Mouse (Mus musculus) thymus, adult 2 months (tissue): ENCODE data around the gene Senp6. TPM values are rescaled to one million over a fixed set of nuclear protein-coding genes. Genes with fewer than 3 reads are reported as not detected.

Experiments used
- DNase-seq: peaks from one replicate; pipeline ENCODE4 v3.0.0; 2021
- H3K27ac ChIP-seq: fragments of 200-500 bp; 2 replicates; pipeline ENCODE4 v1.5.1; 2012; ENCODE audit warnings: low read length, control low read depth; ENCODE audit not compliant: control insufficient read depth, insufficient read depth
- H3K27me3 ChIP-seq: fragments of 200-500 bp; 2 replicates; pipeline ENCODE4 v1.6.1; 2012; ENCODE audit warnings: mild to moderate bottlenecking, low read length, moderate library complexity, mixed read lengths; ENCODE audit not compliant: control insufficient read depth, insufficient read depth
- H3K36me3 ChIP-seq: fragments of 200-500 bp; 2 replicates; pipeline ENCODE4 v1.6.1; 2012; ENCODE audit warnings: mild to moderate bottlenecking, low read length, moderate library complexity; ENCODE audit not compliant: control insufficient read depth, insufficient read depth
- H3K4me1 ChIP-seq: fragments of 200-500 bp; replicated peaks from 2 replicates; pipeline ENCODE4 v1.6.1; 2012; ENCODE audit warnings: low read length; ENCODE audit not compliant: control insufficient read depth, insufficient read depth
- H3K4me3 ChIP-seq: fragments of 200-500 bp; 2 replicates; pipeline ENCODE4 v1.5.1; 2012; ENCODE audit warnings: mild to moderate bottlenecking, low read length, control low read depth, moderate library complexity; ENCODE audit not compliant: control insufficient read depth, insufficient read depth
- CTCF ChIP-seq: fragments of 200-500 bp; IDR thresholded peaks from 2 replicates; pipeline ENCODE4 v1.5.1; 2012; ENCODE audit warnings: mild to moderate bottlenecking, control low read depth, low read length, moderate library complexity, borderline replicate concordance; ENCODE audit not compliant: control insufficient read depth, poor library complexity, insufficient read depth; ENCODE audit errors: extremely low read depth
- POLR2A ChIP-seq: fragments of 200-500 bp; IDR thresholded peaks from 2 replicates; pipeline ENCODE4 v1.6.1; 2012; ENCODE audit warnings: mild to moderate bottlenecking, low read length, control low read depth, moderate library complexity; ENCODE audit not compliant: control insufficient read depth, poor library complexity, insufficient read depth; ENCODE audit errors: extremely low read depth
- WGBS: fragments of 180-500 bp; shearing (Covaris S2); methylation state at CpG from one replicate; pipeline ENCODE4 v1.1.7; 2018; 5-methylcytosine and 5-hydroxymethylcytosine counted together
- polyA plus RNA-seq: library from polyadenylated mRNA; depleted of rRNA; stranded (reverse); fragments of >200 nt; gene quantifications from 2 replicates; pipeline ENCODE4 v1.2.3, GENCODE M21; 2012

The Senp6 gene
- polyA plus RNA-seq, 1 experiment, result 29.7 TPM

GRCm38 (mm10) chr9:80180771-80181170, 114.1 kb downstream of the Senp6 start:
- no peak for DNase-seq
- Histone ChIP-seq H3K4me1 (no peaks in the 10 kb centered on the region), H3K4me3 (no peak overlapping the region), H3K27ac (no peak overlapping the region), H3K36me3 (no peaks in the 10 kb centered on the region), H3K27me3 (no peaks in the 10 kb centered on the region)
- TF ChIP-seq POLR2A (no peak), CTCF (no peak)
- 87% methylated on average over 5 of the region's 5 CpGs for WGBS

- no peak for TF ChIP-seq CTCF
- no peak for TF ChIP-seq POLR2A
- 96% methylated on average over 1 of the region's 1 CpGs for WGBS
- no peak for DNase-seq
- Histone ChIP-seq H3K27ac (no peak overlapping the region), H3K4me1 (no peaks in the 10 kb centered on the region), H3K36me3 (no peaks in the 10 kb centered on the region), H3K4me3 (no peak overlapping the region), H3K27me3 (no peaks in the 10 kb centered on the region)
These were observed 115.0 kb downstream of the Senp6 start for GRCm38 (mm10) chr9:80181692-80182091.

- TF ChIP-seq POLR2A, result no peak
- no peak for TF ChIP-seq CTCF
- H3K4me1 ChIP-seq, result no peaks in the 10 kb centered on the region
- no peak overlapping the region for H3K4me3 ChIP-seq
- no peaks in the 10 kb centered on the region for H3K27me3 ChIP-seq
- 94% methylated on average over 5 of the region's 5 CpGs for WGBS
- no peaks in the 10 kb centered on the region for H3K36me3 ChIP-seq
- no peak overlapping the region for H3K27ac ChIP-seq
- no peak for DNase-seq
These were observed 117.4 kb downstream of the Senp6 start for GRCm38 (mm10) chr9:80184138-80184537.

- Histone ChIP-seq H3K4me1 (no peaks in the 10 kb centered on the region), H3K27me3 (no peaks in the 10 kb centered on the region), H3K27ac (no peak overlapping the region), H3K4me3 (no peak overlapping the region), H3K36me3 (no peaks in the 10 kb centered on the region)
- 90% methylated on average over 3 of the region's 3 CpGs for WGBS
- TF ChIP-seq POLR2A (no peak), CTCF (no peak)
- DNase-seq, result no peak
These were observed 119.0 kb downstream of the Senp6 start for GRCm38 (mm10) chr9:80185737-80186136.

GRCm38 (mm10) chr9:80186693-80187092, 120.0 kb downstream of the Senp6 start:
- WGBS, result 95% methylated on average over 8 of the region's 8 CpGs
- TF ChIP-seq POLR2A, result no peak
- no peak for TF ChIP-seq CTCF

GRCm38 (mm10) chr9:80188324-80188893, 121.7 kb downstream of the Senp6 start:
- Histone ChIP-seq H3K4me3 (no peak overlapping the region), H3K27me3 (no peaks in the 10 kb centered on the region), H3K27ac (no peak overlapping the region), H3K4me1 (no peaks in the 10 kb centered on the region), H3K36me3 (no peaks in the 10 kb centered on the region)
- TF ChIP-seq POLR2A, result no peak
- TF ChIP-seq CTCF, result no peak
- no peak for DNase-seq
- 85% methylated on average over 5 of the region's 5 CpGs for WGBS

More at GRCm38 (mm10) chr9:80186693-80187092, 120.0 kb downstream of the Senp6 start:
- H3K27me3 ChIP-seq, result no peaks in the 10 kb centered on the region
- no peaks in the 10 kb centered on the region for H3K36me3 ChIP-seq
- H3K27ac ChIP-seq, result no peak overlapping the region
- H3K4me1 ChIP-seq, result no peaks in the 10 kb centered on the region
- no peak overlapping the region for H3K4me3 ChIP-seq
- DNase-seq, result no peak

GRCm38 (mm10) chr9:80191240-80191639, 124.5 kb downstream of the Senp6 start:
- H3K27ac ChIP-seq, result no peak overlapping the region
- no peaks in the 10 kb centered on the region for H3K27me3 ChIP-seq
- H3K4me1 ChIP-seq, result no peaks in the 10 kb centered on the region
- no peaks in the 10 kb centered on the region for H3K36me3 ChIP-seq
- WGBS, result 94% methylated on average over 6 of the region's 6 CpGs
- no peak overlapping the region for H3K4me3 ChIP-seq
- no peak for DNase-seq
- TF ChIP-seq POLR2A, result no peak
- TF ChIP-seq CTCF, result no peak

- no peak overlapping the region for H3K4me3 ChIP-seq
- no peaks in the 10 kb centered on the region for H3K27me3 ChIP-seq
- no peaks in the 10 kb centered on the region for H3K4me1 ChIP-seq
- TF ChIP-seq POLR2A, result no peak
- no peak for TF ChIP-seq CTCF
- no peak overlapping the region for H3K27ac ChIP-seq
- 92% methylated on average over 10 of the region's 10 CpGs for WGBS
- H3K36me3 ChIP-seq, result no peaks in the 10 kb centered on the region
- DNase-seq, result no peak
These were observed 125.6 kb downstream of the Senp6 start for GRCm38 (mm10) chr9:80192324-80192723.
